Mouse (Mus musculus): ENCODE results near the gene Ccdc8. TPM values are rescaled to one million over a fixed set of nuclear protein-coding genes. Genes with fewer than 3 reads are reported as not detected.

Gene Ccdc8
- polyA plus RNA-seq, 1 experiment, result 9.7 TPM

GRCm38 (mm10) chr7:17017921-17018320, 25.4 kb downstream of the Ccdc8 start:
- Histone ChIP-seq H3K36me3 (ENCODE audit: control insufficient read depth, insufficient read depth) (peaks cover 48% of the 10 kb centered on the region), H3ac (ENCODE audit: control insufficient read depth, insufficient read length, low read depth) (no peak overlapping the region), H3K79me3 (ENCODE audit: low read depth) (peaks cover 10% of the 10 kb centered on the region), H3K27me3 (ENCODE audit: control insufficient read depth, insufficient read depth, insufficient read length) (no peaks in the 10 kb centered on the region), H3K4me3 (ENCODE audit: insufficient read depth, poor library complexity, severe bottlenecking) (no peak overlapping the region), H3K79me2 (ENCODE audit: control insufficient read depth, insufficient read depth) (peaks cover 48% of the 10 kb centered on the region)
- TF ChIP-seq CEBPB (IDR thresholded peaks at IDR 0.05; ENCODE audit: low read depth) (no peak), MYOG (IDR thresholded peaks at IDR 0.05; ENCODE audit: control insufficient read depth, extremely low read depth, insufficient read length) (no peak), FOSL1 (IDR thresholded peaks at IDR 0.05; ENCODE audit: insufficient read depth, low read length, poor library complexity, severe bottlenecking) (no peak), MYOD1 (IDR thresholded peaks at IDR 0.05; ENCODE audit: control insufficient read depth, insufficient read length, low read depth) (no peak)

GRCm38 (mm10) chr7:17019426-17020166, 27.1 kb downstream of the Ccdc8 start:
- no peak overlapping the region for H3K4me3 ChIP-seq (ENCODE audit: insufficient read depth, poor library complexity, severe bottlenecking)
- H3K36me3 ChIP-seq (ENCODE audit: control insufficient read depth, insufficient read depth), result peaks cover 39% of the 10 kb centered on the region
- peaks cover 65% of the 10 kb centered on the region for H3K79me2 ChIP-seq (ENCODE audit: control insufficient read depth, insufficient read depth)
- H3K79me3 ChIP-seq (ENCODE audit: low read depth), result peaks cover 14% of the 10 kb centered on the region
- no peaks in the 10 kb centered on the region for H3K27me3 ChIP-seq (ENCODE audit: control insufficient read depth, insufficient read depth, insufficient read length)
- no peak overlapping the region for H3ac ChIP-seq (ENCODE audit: control insufficient read depth, insufficient read length, low read depth)
- TF ChIP-seq MYOD1 (IDR thresholded peaks at IDR 0.05; ENCODE audit: control insufficient read depth, insufficient read length, low read depth), result no peak
- no peak for TF ChIP-seq USF1 (IDR thresholded peaks at IDR 0.05; ENCODE audit: low read depth)
- TF ChIP-seq FOSL1 (IDR thresholded peaks at IDR 0.05; ENCODE audit: insufficient read depth, low read length, poor library complexity, severe bottlenecking), result no peak
- no peak for TF ChIP-seq MYOG (IDR thresholded peaks at IDR 0.05; ENCODE audit: control insufficient read depth, extremely low read depth, insufficient read length)
- no peak for TF ChIP-seq CEBPB (IDR thresholded peaks at IDR 0.05; ENCODE audit: low read depth)
- no peak for TF ChIP-seq MAX (IDR thresholded peaks at IDR 0.05)
- no peak for TF ChIP-seq CTCF (IDR thresholded peaks at IDR 0.05; ENCODE audit: control insufficient read depth, insufficient read depth, insufficient read length)

DNA sequence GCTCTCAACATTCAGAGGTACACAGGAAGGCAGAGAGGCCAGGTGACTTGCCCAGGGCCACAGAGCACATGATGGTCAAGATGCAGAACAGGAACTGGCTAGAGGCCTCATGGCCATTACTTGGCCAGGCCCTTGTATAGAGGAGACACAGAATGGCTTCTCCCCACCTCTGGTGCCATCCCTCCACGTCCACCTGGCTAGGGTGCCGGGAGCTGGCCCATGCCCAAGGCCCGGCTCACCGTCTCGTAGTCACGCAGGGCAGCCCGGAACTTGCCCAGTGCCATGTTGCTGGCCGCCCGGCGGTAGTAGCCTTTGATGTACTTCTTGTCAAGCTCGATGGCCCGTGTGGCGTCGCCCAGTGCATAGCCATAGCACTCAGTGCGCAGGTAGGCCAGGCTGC, 29.7 kb downstream of the Ccdc8 start:
- H3K79me2 ChIP-seq (ENCODE audit: control insufficient read depth, insufficient read depth), result peaks cover 73% of the 10 kb centered on the region
- no peaks in the 10 kb centered on the region for H3K27me3 ChIP-seq (ENCODE audit: control insufficient read depth, insufficient read depth, insufficient read length)
- TF ChIP-seq MAX (IDR thresholded peaks at IDR 0.05) (no peak), FOSL1 (IDR thresholded peaks at IDR 0.05; ENCODE audit: insufficient read depth, low read length, poor library complexity, severe bottlenecking) (no peak), CTCF (IDR thresholded peaks at IDR 0.05; ENCODE audit: control insufficient read depth, insufficient read depth, insufficient read length) (no peak), MYOD1 (IDR thresholded peaks at IDR 0.05; ENCODE audit: control insufficient read depth, insufficient read length, low read depth) (no peak), MYOG (IDR thresholded peaks at IDR 0.05; ENCODE audit: control insufficient read depth, extremely low read depth, insufficient read length) (no peak), USF1 (IDR thresholded peaks at IDR 0.05; ENCODE audit: low read depth) (no peak), CEBPB (IDR thresholded peaks at IDR 0.05; ENCODE audit: low read depth) (no peak)
- H3ac ChIP-seq (ENCODE audit: control insufficient read depth, insufficient read length, low read depth), result no peak overlapping the region
- H3K79me3 ChIP-seq (ENCODE audit: low read depth), result peaks cover 38% of the 10 kb centered on the region
- H3K4me3 ChIP-seq (ENCODE audit: insufficient read depth, poor library complexity, severe bottlenecking), result no peak overlapping the region
- peaks cover 27% of the 10 kb centered on the region for H3K36me3 ChIP-seq (ENCODE audit: control insufficient read depth, insufficient read depth)

DNA sequence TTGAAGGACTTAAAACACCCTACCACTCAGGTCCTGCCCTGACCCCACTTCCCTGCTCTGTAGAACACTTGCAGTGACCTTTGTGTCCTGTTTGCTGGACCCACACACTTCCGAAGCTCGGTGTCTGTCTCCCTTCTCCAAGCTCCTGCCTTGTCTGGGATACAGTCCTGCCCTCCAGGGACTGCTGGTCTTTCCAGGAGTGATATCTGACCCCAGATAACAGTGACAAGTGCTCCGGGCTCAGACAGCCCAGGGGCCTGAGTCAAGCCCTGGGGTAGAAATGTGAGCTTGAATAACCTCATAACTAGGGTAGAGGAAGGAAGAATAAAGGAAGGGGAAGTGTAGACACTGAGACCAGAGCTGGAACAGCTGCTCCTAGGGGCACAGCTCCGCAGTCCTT, 31.2 kb downstream of the Ccdc8 start:
- no peak overlapping the region for H3K4me3 ChIP-seq (ENCODE audit: insufficient read depth, poor library complexity, severe bottlenecking)
- H3ac ChIP-seq (ENCODE audit: control insufficient read depth, insufficient read length, low read depth), result no peak overlapping the region
- H3K36me3 ChIP-seq (ENCODE audit: control insufficient read depth, insufficient read depth), result peaks cover 27% of the 10 kb centered on the region
- H3K27me3 ChIP-seq (ENCODE audit: control insufficient read depth, insufficient read depth, insufficient read length), result no peaks in the 10 kb centered on the region
- TF ChIP-seq MAX (IDR thresholded peaks at IDR 0.05), result no peak
- TF ChIP-seq MYOG (IDR thresholded peaks at IDR 0.05; ENCODE audit: control insufficient read depth, extremely low read depth, insufficient read length), result no peak
- TF ChIP-seq FOSL1 (IDR thresholded peaks at IDR 0.05; ENCODE audit: insufficient read depth, low read length, poor library complexity, severe bottlenecking), result no peak
- TF ChIP-seq USF1 (IDR thresholded peaks at IDR 0.05; ENCODE audit: low read depth), result no peak
- TF ChIP-seq MYOD1 (IDR thresholded peaks at IDR 0.05; ENCODE audit: control insufficient read depth, insufficient read length, low read depth), result no peak
- TF ChIP-seq CTCF (IDR thresholded peaks at IDR 0.05; ENCODE audit: control insufficient read depth, insufficient read depth, insufficient read length), result no peak
- no peak for TF ChIP-seq CEBPB (IDR thresholded peaks at IDR 0.05; ENCODE audit: low read depth)
- H3K79me2 ChIP-seq (ENCODE audit: control insufficient read depth, insufficient read depth), result peaks cover 76% of the 10 kb centered on the region
- peaks cover 38% of the 10 kb centered on the region for H3K79me3 ChIP-seq (ENCODE audit: low read depth)

DNA sequence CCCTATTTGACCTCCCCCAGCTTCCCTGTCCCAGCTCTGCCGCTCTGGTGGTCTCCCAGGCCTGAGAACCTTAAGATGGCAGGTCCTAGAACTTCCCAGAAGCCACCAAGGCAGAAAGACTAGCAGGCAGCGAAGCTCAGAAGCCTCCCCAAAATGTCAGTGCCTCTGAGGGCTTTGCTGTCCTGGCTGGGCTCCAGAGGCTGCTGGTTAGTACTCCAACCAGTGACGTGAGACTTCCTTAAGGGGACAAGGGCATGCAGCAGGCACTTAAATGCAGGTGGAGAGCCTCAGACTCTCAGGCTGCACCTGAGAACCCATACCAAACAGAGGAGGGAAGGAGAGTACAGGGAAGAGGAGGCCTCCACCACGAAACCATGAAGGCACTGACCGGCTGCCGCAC, 31.6 kb downstream of the Ccdc8 start:
- H3K79me3 ChIP-seq (ENCODE audit: low read depth), result peaks cover 36% of the 10 kb centered on the region
- no peaks in the 10 kb centered on the region for H3K27me3 ChIP-seq (ENCODE audit: control insufficient read depth, insufficient read depth, insufficient read length)
- H3K79me2 ChIP-seq (ENCODE audit: control insufficient read depth, insufficient read depth), result peaks cover 71% of the 10 kb centered on the region
- peaks cover 23% of the 10 kb centered on the region for H3K36me3 ChIP-seq (ENCODE audit: control insufficient read depth, insufficient read depth)
- no peak overlapping the region for H3K4me3 ChIP-seq (ENCODE audit: insufficient read depth, poor library complexity, severe bottlenecking)
- TF ChIP-seq MYOD1 (IDR thresholded peaks at IDR 0.05; ENCODE audit: control insufficient read depth, insufficient read length, low read depth) (no peak), MYOG (IDR thresholded peaks at IDR 0.05; ENCODE audit: control insufficient read depth, extremely low read depth, insufficient read length) (no peak), CEBPB (IDR thresholded peaks at IDR 0.05; ENCODE audit: low read depth) (no peak), FOSL1 (IDR thresholded peaks at IDR 0.05; ENCODE audit: insufficient read depth, low read length, poor library complexity, severe bottlenecking) (no peak), MAX (IDR thresholded peaks at IDR 0.05) (no peak), CTCF (IDR thresholded peaks at IDR 0.05; ENCODE audit: control insufficient read depth, insufficient read depth, insufficient read length) (no peak)
- no peak overlapping the region for H3ac ChIP-seq (ENCODE audit: control insufficient read depth, insufficient read length, low read depth)
